Mouse (Mus musculus): Measurements from ENCODE around the gene Swap70. TPM values are rescaled to one million over a fixed set of nuclear protein-coding genes. Genes with fewer than 3 reads are reported as not detected.

Gene Swap70
- polyA plus RNA-seq, 1 experiment from 2014 or later = 32.5 TPM

- no peaks in the 10 kb centered on the region for H3K27me3 ChIP-seq (replicated peaks; ENCODE audit: control insufficient read depth, insufficient read depth, low read length)
- ATAC-seq (replicated peaks; ENCODE audit: low FRiP score, low TSS enrichment, low read depth) (no peak), DNase-seq (ENCODE audit: low spot score) (no peak)
- no peak overlapping the region for H3K4me3 ChIP-seq (ENCODE audit: low read depth, low read length)
- H3K9ac ChIP-seq (ENCODE audit: low read length) = no peak overlapping the region
- no peaks in the 10 kb centered on the region for H3K9me3 ChIP-seq (ENCODE audit: control insufficient read depth, low read length)
- H3K4me1 ChIP-seq (replicated peaks; ENCODE audit: control insufficient read depth, insufficient read depth, low read length) = peaks cover 9% of the 10 kb centered on the region; the same call in 1 of the 2 replicates
- H3K27ac ChIP-seq (ENCODE audit: low read depth) = no peak overlapping the region
- peaks cover 20% of the 10 kb centered on the region; the same call in 1 of the 2 replicates for H3K36me3 ChIP-seq (ENCODE audit: control insufficient read depth, insufficient read depth, low read length)
- 91% methylated on average over 5 of the region's 5 CpGs for WGBS
- no peak overlapping the region for H3K4me2 ChIP-seq (ENCODE audit: low read length)
Measured at GRCm38 (mm10) chr7:110242290-110242581, 20.7 kb downstream of the Swap70 start.

GRCm38 (mm10) chr7:110245128-110245527, 23.6 kb downstream of the Swap70 start:
- Histone ChIP-seq H3K4me1 (replicated peaks; ENCODE audit: control insufficient read depth, insufficient read depth, low read length) (no peaks in the 10 kb centered on the region), H3K9ac (ENCODE audit: low read length) (no peak overlapping the region), H3K27me3 (replicated peaks; ENCODE audit: control insufficient read depth, insufficient read depth, low read length) (no peaks in the 10 kb centered on the region), H3K36me3 (ENCODE audit: control insufficient read depth, insufficient read depth, low read length) (peaks cover 20% of the 10 kb centered on the region; the same call in 1 of the 2 replicates), H3K4me3 (ENCODE audit: low read depth, low read length) (no peak overlapping the region), H3K27ac (ENCODE audit: low read depth) (no peak overlapping the region), H3K9me3 (ENCODE audit: control insufficient read depth, low read length) (no peaks in the 10 kb centered on the region), H3K4me2 (ENCODE audit: low read length) (no peak overlapping the region)
- WGBS = 93% methylated on average over 9 of the region's 9 CpGs
- DNase-seq (ENCODE audit: low spot score) (no peak), ATAC-seq (replicated peaks; ENCODE audit: low FRiP score, low TSS enrichment, low read depth) (no peak)

- no peaks in the 10 kb centered on the region for H3K27me3 ChIP-seq (replicated peaks; ENCODE audit: control insufficient read depth, insufficient read depth, low read length)
- no peak overlapping the region for H3K27ac ChIP-seq (ENCODE audit: low read depth)
- ATAC-seq (replicated peaks; ENCODE audit: low FRiP score, low TSS enrichment, low read depth) = no peak
- WGBS = 93% methylated on average over 9 of the region's 9 CpGs
- no peaks in the 10 kb centered on the region for H3K9me3 ChIP-seq (ENCODE audit: control insufficient read depth, low read length)
- H3K4me2 ChIP-seq (ENCODE audit: low read length) = no peak overlapping the region
- no peak for DNase-seq (ENCODE audit: low spot score)
- no peaks in the 10 kb centered on the region for H3K4me1 ChIP-seq (replicated peaks; ENCODE audit: control insufficient read depth, insufficient read depth, low read length)
- no peak overlapping the region for H3K9ac ChIP-seq (ENCODE audit: low read length)
- H3K36me3 ChIP-seq (ENCODE audit: control insufficient read depth, insufficient read depth, low read length) = peaks cover 20% of the 10 kb centered on the region; the same call in 1 of the 2 replicates
- no peak overlapping the region for H3K4me3 ChIP-seq (ENCODE audit: low read depth, low read length)
Measured at GRCm38 (mm10) chr7:110246526-110246925, 25.0 kb downstream of the Swap70 start.

- H3K4me1 ChIP-seq (replicated peaks; ENCODE audit: control insufficient read depth, insufficient read depth, low read length) = no peaks in the 10 kb centered on the region
- WGBS = 95% methylated on average over 3 of the region's 3 CpGs
- no peak overlapping the region for H3K9ac ChIP-seq (ENCODE audit: low read length)
- no peak overlapping the region for H3K4me2 ChIP-seq (ENCODE audit: low read length)
- no peaks in the 10 kb centered on the region for H3K9me3 ChIP-seq (ENCODE audit: control insufficient read depth, low read length)
- H3K36me3 ChIP-seq (ENCODE audit: control insufficient read depth, insufficient read depth, low read length) = peaks cover 20% of the 10 kb centered on the region; the same call in 1 of the 2 replicates
- no peak overlapping the region for H3K27ac ChIP-seq (ENCODE audit: low read depth)
- ATAC-seq (replicated peaks; ENCODE audit: low FRiP score, low TSS enrichment, low read depth) (no peak), DNase-seq (ENCODE audit: low spot score) (no peak)
- no peaks in the 10 kb centered on the region for H3K27me3 ChIP-seq (replicated peaks; ENCODE audit: control insufficient read depth, insufficient read depth, low read length)
- H3K4me3 ChIP-seq (ENCODE audit: low read depth, low read length) = no peak overlapping the region
Measured at GRCm38 (mm10) chr7:110247801-110248200, 26.3 kb downstream of the Swap70 start.

GRCm38 (mm10) chr7:110248677-110249076, 27.2 kb downstream of the Swap70 start:
- no peak overlapping the region for H3K27ac ChIP-seq (ENCODE audit: low read depth)
- ATAC-seq (replicated peaks; ENCODE audit: low FRiP score, low TSS enrichment, low read depth) (no peak), DNase-seq (ENCODE audit: low spot score) (no peak)
- 86% methylated on average over 4 of the region's 4 CpGs for WGBS
- no peak overlapping the region for H3K4me2 ChIP-seq (ENCODE audit: low read length)
- no peak overlapping the region for H3K4me3 ChIP-seq (ENCODE audit: low read depth, low read length)
- no peaks in the 10 kb centered on the region for H3K9me3 ChIP-seq (ENCODE audit: control insufficient read depth, low read length)
- H3K9ac ChIP-seq (ENCODE audit: low read length) = no peak overlapping the region
- H3K36me3 ChIP-seq (ENCODE audit: control insufficient read depth, insufficient read depth, low read length) = peaks cover 18% of the 10 kb centered on the region; the same call in 1 of the 2 replicates
- H3K4me1 ChIP-seq (replicated peaks; ENCODE audit: control insufficient read depth, insufficient read depth, low read length) = no peaks in the 10 kb centered on the region
- H3K27me3 ChIP-seq (replicated peaks; ENCODE audit: control insufficient read depth, insufficient read depth, low read length) = no peaks in the 10 kb centered on the region

- Histone ChIP-seq H3K27ac (ENCODE audit: low read depth) (no peak overlapping the region), H3K9me3 (ENCODE audit: control insufficient read depth, low read length) (no peaks in the 10 kb centered on the region), H3K4me1 (replicated peaks; ENCODE audit: control insufficient read depth, insufficient read depth, low read length) (no peaks in the 10 kb centered on the region), H3K9ac (ENCODE audit: low read length) (no peak overlapping the region), H3K4me2 (ENCODE audit: low read length) (no peak overlapping the region), H3K27me3 (replicated peaks; ENCODE audit: control insufficient read depth, insufficient read depth, low read length) (no peaks in the 10 kb centered on the region), H3K36me3 (ENCODE audit: control insufficient read depth, insufficient read depth, low read length) (0 out of 2 replicates have a peak, but pooled peaks cover 5% of the 10 kb centered on the region), H3K4me3 (ENCODE audit: low read depth, low read length) (no peak overlapping the region)
- WGBS = 52% methylated on average over 2 of the region's 2 CpGs
- ATAC-seq (replicated peaks; ENCODE audit: low FRiP score, low TSS enrichment, low read depth) (no peak), DNase-seq (ENCODE audit: low spot score) (no peak)
Measured at GRCm38 (mm10) chr7:110253861-110254260, 32.4 kb downstream of the Swap70 start.

- H3K36me3 ChIP-seq (ENCODE audit: control insufficient read depth, insufficient read depth, low read length) = 0 out of 2 replicates have a peak, but pooled peaks cover 5% of the 10 kb centered on the region
- no peak overlapping the region for H3K4me2 ChIP-seq (ENCODE audit: low read length)
- no peak overlapping the region for H3K9ac ChIP-seq (ENCODE audit: low read length)
- ATAC-seq (replicated peaks; ENCODE audit: low FRiP score, low TSS enrichment, low read depth) (no peak), DNase-seq (ENCODE audit: low spot score) (no peak)
- H3K4me1 ChIP-seq (replicated peaks; ENCODE audit: control insufficient read depth, insufficient read depth, low read length) = no peaks in the 10 kb centered on the region
- WGBS = 70% methylated on average over 5 of the region's 5 CpGs
- H3K27ac ChIP-seq (ENCODE audit: low read depth) = no peak overlapping the region
- H3K9me3 ChIP-seq (ENCODE audit: control insufficient read depth, low read length) = no peaks in the 10 kb centered on the region
- no peak overlapping the region for H3K4me3 ChIP-seq (ENCODE audit: low read depth, low read length)
- no peaks in the 10 kb centered on the region for H3K27me3 ChIP-seq (replicated peaks; ENCODE audit: control insufficient read depth, insufficient read depth, low read length)
Measured at GRCm38 (mm10) chr7:110254395-110254794, 32.9 kb downstream of the Swap70 start.

GRCm38 (mm10) chr7:110257059-110257458, 35.5 kb downstream of the Swap70 start:
- ATAC-seq (replicated peaks; ENCODE audit: low FRiP score, low TSS enrichment, low read depth) (no peak), DNase-seq (ENCODE audit: low spot score) (no peak)
- no peaks in the 10 kb centered on the region for H3K9me3 ChIP-seq (ENCODE audit: control insufficient read depth, low read length)
- no peak overlapping the region for H3K4me2 ChIP-seq (ENCODE audit: low read length)
- no peak overlapping the region for H3K4me3 ChIP-seq (ENCODE audit: low read depth, low read length)
- 86% methylated on average over 2 of the region's 2 CpGs for WGBS
- no peak overlapping the region for H3K27ac ChIP-seq (ENCODE audit: low read depth)
- 0 out of 2 replicates have a peak, but pooled peaks cover 5% of the 10 kb centered on the region for H3K36me3 ChIP-seq (ENCODE audit: control insufficient read depth, insufficient read depth, low read length)
- no peak overlapping the region for H3K9ac ChIP-seq (ENCODE audit: low read length)
- peaks cover 8% of the 10 kb centered on the region; the same call in 1 of the 2 replicates for H3K4me1 ChIP-seq (replicated peaks; ENCODE audit: control insufficient read depth, insufficient read depth, low read length)
- H3K27me3 ChIP-seq (replicated peaks; ENCODE audit: control insufficient read depth, insufficient read depth, low read length) = no peaks in the 10 kb centered on the region

- Histone ChIP-seq H3K9ac (ENCODE audit: low read length) (no peak overlapping the region), H3K4me3 (ENCODE audit: low read depth, low read length) (no peak overlapping the region), H3K4me1 (replicated peaks; ENCODE audit: control insufficient read depth, insufficient read depth, low read length) (peaks cover 13% of the 10 kb centered on the region; the same call in 1 of the 2 replicates), H3K27ac (ENCODE audit: low read depth) (no peak overlapping the region), H3K36me3 (ENCODE audit: control insufficient read depth, insufficient read depth, low read length) (0 out of 2 replicates have a peak, but pooled peaks cover 5% of the 10 kb centered on the region), H3K9me3 (ENCODE audit: control insufficient read depth, low read length) (no peaks in the 10 kb centered on the region), H3K4me2 (ENCODE audit: low read length) (no peak overlapping the region), H3K27me3 (replicated peaks; ENCODE audit: control insufficient read depth, insufficient read depth, low read length) (no peaks in the 10 kb centered on the region)
- DNase-seq (ENCODE audit: low spot score) = no peak
- no peak for ATAC-seq (replicated peaks; ENCODE audit: low FRiP score, low TSS enrichment, low read depth)
- 78% methylated on average over 11 of the region's 11 CpGs for WGBS
Measured at GRCm38 (mm10) chr7:110258196-110258950, 36.9 kb downstream of the Swap70 start.
